Mouse (Mus musculus) monocyte, adult 2 months (primary cell): ENCODE data around the gene Cyp4a32.
"Not testable (repeated sequence)": the region's sequence is repeated elsewhere in the genome, so short reads cannot be mapped to it uniquely, and the experiment has no call there.

Experiments
- DNase-seq, 2 experiments: peaks; one replicate each; pipeline ENCODE4 v3.0.0; 2022; ENCODE audit warnings: low spot score in 2 of 2, low read depth in 1 of 2

The Cyp4a32 gene

DNA sequence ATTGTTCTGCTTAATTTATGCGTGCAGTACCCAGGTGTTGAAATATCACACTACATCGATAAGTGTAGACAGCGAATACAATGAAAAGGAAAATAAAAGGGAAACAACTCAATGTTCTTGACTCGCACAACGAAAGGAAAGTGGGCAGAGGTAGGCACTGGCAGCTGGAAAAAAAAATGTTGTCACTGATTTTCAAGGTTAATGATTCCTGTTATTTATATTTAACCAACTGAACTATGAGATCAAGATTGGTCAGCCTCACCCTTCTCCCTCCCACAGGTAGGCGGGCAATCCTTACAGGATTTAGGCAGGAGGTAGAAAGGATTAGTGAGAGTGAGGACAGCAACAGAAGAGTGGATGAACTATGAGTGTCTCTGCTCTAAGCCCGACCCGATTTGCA lies at the start of gene Cyp4a32:
Cyp4a32 (plus strand) TSS at position 359 of the 400 bp plus-strand sequence.
- not testable (repeated sequence) for DNase-seq

DNA sequence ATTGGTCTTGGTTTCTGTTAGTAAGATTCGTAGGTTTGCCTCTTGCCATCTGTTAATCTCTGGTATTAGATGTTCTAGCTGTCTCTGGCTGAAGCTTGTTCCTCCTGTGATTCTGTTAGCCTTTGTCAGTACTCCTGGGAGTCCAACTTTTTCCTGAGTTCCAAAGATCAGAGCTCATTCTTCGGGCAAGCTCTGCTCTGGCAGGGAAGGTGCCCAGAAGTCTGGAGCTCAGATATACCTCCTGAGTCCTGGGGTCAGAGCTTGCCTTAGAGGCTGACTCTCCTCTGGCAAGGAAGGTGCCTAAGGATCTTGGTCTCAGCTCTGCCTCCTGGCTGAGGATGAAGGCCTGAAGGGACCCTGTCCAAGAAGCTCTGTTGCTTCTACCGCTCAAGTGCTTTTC lies 48.0 kb upstream of the Cyp4a32 start:
- no peak for DNase-seq

DNA sequence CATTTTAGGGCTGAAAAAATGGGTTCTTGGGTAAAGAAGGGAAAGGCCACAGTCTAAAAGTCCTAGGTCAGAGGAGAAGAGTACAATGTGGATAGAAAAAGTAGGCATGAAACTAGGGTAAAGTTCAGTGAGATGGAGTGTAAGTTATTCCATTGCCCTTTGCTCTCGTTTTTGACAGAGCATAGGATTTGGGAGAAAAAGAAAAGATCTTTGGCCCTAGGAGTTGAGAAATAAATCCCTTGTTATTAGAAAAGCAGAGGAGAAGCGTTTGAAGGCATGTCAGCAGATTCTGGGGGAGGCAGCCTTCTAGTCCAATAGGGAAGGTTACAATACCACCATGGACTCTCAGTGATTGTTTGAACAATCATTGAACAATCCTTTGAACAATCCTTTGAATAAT lies 45.3 kb upstream of the Cyp4a32 start:
- no peak for DNase-seq

DNA sequence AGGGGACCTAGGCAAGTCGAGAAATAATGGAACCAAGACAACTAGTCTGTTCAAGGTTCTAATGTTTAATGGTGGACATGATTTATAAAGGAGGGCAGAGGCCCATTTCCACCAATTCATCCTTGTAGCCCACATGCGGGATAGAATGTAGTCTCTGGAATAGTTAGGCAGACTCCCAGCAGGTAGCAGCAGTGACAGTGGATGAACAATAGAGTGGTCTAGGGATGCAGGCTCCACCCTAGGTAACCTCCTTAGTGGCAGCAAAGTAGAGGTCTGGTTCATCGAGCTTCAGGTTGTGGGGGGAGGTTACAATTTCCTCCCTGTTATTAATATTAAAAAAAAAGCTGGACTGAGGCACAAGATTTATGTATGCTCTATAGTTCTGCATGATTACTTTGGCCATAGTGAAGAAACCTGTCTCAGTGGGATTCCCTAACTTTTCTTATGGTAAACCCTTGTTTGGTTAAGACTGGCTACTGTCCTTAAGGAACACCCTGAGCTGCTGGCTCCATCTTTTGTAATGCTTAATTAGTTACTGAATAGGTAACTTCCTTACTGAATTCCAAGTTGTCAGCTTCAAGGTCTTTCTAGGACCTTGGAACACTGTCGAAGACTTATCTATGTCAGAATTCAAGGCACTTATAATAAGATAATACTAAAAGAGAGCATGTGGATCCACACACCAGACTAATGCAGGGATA lies 42.8 kb upstream of the Cyp4a32 start:
- no peak for DNase-seq

DNA sequence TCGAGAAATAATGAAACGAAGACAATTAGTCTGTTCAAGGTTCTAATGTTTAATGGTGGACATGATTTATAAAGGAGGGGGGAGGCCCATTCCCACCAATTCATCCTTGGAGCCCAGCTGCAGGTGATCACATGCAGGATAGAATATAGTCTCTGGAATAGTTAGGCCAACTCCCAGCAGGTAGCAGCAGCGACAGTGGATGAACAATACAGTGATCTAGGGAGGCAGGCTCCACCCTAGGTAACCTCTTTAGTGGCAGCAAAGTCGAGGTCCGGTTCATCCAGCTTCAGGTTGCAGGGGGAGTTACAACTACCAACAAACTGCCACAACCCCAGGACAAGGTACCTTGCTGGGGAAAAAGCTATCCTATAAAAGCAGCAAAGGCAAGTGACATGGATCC lies 39.5 kb upstream of the Cyp4a32 start:
- DNase-seq = not testable (repeated sequence)

DNA sequence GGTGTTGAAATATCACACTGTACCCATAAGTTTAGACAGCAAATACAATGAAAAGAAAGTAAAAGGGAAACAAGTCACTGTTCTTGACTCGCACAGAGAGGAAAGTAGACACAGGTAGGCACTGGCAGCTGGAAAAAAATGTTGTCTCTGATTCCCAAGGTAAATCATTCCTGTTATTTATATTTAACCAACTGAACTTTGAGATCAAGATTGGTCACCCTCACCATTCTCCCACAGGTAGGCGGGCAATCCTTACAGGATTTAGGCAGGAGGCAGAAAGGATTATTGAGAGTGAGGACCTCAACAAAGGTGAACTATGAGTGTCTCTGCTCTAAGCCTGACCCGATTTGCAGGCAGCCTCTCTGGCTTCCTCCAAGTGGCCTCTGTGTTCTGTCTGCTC lies 37.4 kb upstream of the Cyp4a32 start, which contains the start of gene Cyp4a31:
Cyp4a31 (plus strand) TSS at position 249 of the 400 bp plus-strand sequence.
- DNase-seq = no peak

DNA sequence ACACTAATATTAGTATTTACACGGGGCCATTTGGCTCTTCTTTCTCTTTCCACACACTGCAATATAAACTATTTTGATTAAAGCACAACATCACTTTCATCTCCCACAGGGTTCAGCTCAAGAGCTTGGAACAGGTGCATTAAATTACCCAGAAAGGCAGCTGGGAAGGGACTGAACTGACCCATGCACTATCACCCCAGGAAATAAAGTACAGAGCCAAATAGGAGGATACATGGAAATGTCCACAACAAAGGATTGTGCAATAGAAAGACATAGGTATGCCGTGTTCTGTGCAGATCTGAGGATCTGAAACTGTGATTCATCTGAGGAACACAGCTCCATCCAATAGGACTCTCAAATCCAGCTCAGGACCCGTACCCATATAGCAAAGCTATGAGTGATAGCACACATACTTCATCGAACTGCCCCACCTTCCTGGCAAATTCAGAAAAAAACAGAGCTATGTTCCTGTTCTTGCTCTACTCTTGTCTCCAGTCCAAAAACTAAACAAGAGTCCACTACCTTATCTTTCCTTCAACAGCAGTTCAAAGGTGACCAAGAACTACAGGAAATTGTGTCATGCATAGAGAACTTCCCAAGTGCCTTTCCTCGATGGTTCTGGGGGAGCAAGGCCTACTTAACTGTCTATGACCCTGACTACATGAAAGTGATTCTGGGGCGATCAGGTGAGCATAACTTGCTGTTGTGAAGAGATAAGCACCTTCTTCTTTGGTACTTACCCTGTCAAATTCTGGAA lies 36.1 kb upstream of the Cyp4a32 start:
- not testable (repeated sequence) for DNase-seq

DNA sequence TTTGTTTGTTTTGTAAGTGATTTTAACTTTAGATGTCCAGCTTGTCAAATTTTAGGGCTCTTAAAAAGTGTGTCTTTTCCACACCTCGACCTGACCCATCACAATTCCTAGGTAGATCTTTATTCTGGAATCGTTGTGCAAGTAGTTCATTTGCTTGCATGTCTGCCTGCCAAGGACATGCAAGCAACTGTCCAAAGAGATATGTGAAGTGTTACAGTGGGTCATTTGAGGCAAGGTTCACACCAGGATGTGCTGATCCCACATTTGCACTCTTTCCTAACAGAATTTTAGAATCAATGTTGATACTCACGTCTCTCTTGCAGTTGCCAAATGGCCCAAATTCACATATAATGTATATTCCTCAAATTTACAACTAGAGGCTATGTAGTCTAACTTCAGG lies 25.5 kb upstream of the Cyp4a32 start:
- no peak for DNase-seq

DNA sequence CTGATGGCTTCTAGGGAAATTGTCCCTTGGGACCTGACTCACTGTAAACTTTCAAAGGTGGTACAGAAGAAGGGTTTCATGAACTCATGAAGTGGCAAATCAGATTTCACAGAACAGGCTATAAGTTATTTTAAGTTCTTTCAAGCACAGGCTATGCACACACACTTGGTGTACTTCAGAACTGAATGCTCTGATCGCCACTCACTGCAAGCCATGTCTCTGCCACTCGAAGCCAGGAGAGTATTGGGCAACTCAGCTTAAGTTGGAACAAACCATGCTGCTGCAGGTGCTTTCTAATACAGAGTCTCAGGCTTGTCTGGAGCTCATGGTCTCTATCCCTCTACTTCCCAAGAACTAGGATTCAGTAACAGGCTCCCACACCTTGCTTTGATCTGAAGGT lies 25.0 kb upstream of the Cyp4a32 start:
- no peak for DNase-seq

DNA sequence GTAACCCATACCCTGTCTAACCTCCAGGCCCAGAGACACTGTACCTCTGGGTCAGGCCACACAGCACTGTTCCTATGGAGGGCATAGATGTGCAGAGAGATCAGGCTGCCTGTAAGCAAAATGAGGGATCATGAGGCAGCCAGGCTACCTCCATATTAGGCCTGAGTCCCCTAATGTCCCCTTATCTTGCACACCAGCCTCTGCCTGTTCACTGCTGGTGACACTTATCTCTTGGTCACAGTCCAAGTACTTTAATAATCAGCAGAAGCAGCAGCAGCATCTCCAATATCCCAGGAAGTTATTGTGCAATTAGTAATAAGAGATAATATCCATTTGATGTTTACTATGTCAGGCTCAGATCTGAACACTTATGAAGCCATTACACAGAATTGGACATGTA lies 17.7 kb upstream of the Cyp4a32 start:
- no peak for DNase-seq

DNA sequence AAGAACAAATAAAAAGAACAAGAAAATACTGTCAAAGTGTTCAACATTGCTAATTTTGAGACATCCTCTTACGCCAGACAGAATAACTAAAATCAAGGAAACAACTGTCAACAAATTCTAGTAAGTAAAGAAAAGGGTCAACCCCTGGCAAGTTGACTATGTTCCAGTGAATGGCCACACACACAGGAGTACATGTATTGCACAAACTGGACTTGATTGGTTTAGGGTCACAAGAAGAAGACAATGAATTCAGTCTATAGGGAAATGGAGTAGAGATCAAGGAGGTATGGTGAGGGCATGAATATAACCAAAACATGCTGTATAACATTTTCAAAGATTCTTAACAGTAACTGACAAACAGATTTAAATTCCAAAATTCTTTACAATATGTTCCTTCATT lies 4.4 kb upstream of the Cyp4a32 start:
- DNase-seq = no peak

DNA sequence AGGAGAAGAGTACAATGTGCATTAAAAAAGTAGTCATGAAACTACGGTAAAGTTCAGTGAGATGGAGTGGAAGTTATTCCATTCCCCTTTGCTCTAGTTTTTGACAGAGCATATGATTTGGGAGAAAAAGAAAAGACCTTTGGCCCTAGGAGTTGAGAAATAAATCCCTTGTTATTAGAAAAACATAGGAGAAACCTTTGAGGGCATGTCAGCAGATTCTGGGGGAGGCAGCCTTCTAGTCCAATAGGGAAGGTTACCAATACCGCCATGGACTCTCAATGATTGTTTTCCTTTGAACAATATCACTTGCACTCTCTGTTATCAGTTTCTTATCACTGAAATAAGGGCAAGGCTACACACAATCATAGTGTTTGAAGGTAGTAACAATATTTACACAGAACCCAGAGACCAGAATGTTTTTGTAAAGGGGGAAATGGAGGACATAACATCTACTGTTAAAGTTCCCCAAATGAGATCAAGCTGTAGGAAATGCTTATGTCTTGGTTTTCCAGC lies 3.9 kb upstream of the Cyp4a32 start:
- no peak for DNase-seq

DNA sequence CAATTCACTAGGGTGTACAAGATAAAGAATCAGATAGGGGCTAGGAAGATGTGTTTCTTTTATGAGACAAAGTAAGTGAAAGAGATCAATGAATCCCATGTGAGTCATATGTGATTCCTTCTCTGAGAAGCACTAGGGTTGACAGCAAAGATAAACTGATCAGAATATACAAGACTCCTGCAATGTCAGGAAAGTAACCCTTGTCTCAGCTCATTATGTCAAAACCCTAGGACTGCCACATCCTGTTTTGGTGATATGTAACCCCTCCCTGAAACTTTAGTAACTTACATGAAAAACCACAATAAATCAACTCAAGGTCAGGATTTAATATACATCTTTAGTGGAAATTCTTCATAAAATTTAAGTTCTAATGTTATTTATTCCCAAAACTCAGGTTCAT lies 13.2 kb downstream of the Cyp4a32 start:
- DNase-seq = no peak

DNA sequence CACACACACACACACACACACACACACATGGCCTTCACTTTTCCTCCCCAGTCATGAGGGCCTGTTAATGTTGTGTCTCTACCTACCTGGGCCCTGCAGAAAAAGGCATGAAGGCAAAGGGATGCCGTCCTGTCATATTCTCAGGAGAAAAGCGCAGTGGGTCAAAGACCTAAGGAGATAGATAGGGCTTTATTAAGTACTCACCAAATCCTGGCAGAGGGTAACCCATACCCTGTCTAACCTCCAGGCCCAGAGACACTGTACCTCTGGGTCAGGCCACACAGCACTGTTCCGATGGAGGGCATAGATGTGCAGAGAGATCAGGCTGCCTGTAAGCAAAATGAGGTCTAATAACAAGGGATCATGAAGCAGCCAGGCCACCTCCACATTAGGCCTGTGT lies 24.8 kb downstream of the Cyp4a32 start:
- DNase-seq = not testable (repeated sequence)

DNA sequence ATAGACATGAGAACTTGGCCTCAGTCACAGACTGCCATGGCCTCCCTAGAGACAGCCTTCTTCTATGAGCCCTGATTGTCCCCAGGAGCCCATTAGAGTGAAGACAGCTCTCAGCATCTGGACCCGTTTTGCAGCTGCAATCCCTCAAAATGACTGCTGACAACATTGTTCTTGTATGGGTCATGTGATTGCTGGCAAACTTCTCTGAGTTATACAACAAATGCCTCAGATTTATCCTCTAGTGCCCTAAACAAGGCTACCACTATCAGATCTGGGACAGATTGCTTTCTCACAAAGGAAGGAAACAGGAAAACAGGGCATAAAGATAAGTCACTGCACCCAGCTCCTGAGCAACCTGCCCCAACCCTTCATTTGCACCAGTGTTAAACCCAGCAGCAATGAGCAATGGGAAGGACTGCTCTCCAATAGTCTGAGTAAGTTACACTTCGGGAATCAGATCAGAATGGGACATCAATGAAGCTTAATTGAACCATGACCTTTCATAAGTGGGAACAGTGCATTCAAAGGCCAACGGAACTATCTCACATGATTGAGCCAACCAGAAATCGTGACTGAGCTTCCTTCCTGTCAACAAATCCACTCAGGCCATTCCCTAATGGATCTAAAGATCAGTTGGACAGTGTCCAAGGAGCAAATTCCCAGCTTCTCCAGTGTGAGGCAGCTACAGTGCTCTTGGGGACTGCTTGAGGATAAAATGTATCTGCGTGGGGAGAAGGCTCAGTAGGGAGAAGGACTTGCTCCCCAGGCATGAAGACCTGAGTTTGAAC lies 42.4 kb downstream of the Cyp4a32 start:
- DNase-seq = no peak

DNA sequence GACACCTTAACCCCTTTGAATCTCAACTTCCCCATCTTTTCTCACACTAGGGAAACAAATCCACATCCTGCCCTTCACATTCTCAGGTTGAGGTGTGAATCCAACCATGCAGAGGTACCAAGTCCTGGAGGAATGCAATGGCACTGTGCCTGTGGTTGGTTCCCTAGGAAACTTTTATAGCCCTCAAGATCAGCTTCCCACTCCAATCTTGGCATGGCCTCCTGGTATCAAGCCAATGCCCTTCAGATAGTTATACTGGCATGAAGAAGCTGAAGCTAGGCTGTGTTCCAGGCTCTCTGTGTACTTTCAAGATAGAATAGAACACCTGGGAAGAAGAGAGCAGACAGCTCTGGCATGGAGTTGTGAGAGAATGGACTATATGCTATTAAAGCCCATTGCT lies 44.6 kb downstream of the Cyp4a32 start:
- DNase-seq = no peak

DNA sequence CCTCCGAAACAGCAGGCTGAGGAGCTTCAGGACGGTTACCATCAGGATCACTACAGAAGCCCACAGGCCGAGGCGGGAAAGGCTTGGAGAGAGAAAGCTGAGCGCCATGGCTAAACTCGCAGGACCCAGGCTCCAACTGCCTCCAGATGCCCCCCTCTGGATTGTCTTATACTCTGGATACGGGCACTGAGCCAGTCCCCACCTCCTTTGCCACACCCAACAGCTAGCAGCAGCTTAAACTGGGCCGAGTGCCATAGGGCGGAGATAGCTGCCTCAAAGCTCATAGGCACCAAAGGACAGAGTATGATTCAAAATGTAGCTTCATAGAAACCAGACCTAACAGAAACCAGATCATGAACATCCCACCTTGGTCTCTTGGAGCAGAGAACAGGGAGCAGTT lies 46.8 kb downstream of the Cyp4a32 start, which contains the start of gene Cyp4b1:
Cyp4b1 (minus strand) TSS at position 144 of the 400 bp plus-strand sequence.
- no peak for DNase-seq

DNA sequence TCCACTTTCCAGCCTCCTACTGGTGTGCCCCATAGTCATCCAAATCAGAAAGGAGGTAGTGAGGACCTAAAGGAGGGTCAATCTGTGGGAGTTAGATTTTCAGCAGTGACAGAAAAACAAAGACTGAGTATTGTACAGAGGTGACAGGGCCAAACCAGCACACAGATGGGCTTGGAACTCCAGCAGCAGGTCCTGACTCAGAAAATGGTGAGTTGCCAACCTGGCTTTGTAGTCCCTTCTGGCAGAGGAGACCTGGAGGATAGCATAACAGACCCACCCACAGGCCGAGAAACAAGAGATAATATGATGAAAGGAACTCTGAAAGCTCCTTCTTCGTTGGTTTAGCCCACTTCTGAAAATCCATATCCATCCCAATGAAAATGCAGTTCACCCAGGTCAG lies 48.0 kb downstream of the Cyp4a32 start:
- DNase-seq = no peak

DNA sequence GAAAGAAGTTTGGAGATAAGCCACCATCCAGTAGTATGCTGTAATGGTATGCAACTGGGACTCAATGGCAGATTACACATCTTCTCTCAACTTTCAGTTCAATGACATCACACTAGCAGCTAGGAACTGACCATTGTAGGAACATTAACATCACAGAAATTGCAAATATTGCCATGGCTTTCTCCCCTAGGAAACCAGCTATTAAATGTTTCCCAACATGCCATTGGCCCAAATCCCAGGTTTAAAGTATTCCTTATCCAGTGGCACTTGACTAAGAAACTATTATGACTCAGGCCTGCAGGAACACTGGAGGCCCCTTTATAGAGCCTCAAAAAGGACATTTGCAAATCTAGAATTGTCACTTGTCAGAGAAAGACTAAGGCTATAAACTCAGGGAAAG lies 48.6 kb downstream of the Cyp4a32 start:
- no peak for DNase-seq

DNA sequence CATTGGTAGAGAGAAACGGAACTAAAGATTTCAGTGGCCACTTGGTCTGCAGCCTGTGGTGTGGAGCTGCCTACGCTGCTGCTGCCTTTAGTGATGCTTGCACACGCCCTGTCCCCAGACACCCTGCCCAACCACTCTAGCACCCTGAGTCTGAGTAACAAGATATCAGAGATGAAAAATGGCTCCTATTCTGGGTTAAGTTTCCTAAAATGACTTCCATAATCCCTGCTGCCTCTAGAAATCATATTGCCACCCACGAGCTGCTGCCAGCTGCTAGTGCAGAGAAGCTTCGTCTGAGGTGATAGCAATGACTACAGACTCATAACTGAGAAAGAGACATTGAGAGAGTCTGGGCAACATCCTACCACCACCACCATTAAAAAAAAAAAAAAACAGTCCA lies 50.1 kb downstream of the Cyp4a32 start:
- no peak for DNase-seq

DNA sequence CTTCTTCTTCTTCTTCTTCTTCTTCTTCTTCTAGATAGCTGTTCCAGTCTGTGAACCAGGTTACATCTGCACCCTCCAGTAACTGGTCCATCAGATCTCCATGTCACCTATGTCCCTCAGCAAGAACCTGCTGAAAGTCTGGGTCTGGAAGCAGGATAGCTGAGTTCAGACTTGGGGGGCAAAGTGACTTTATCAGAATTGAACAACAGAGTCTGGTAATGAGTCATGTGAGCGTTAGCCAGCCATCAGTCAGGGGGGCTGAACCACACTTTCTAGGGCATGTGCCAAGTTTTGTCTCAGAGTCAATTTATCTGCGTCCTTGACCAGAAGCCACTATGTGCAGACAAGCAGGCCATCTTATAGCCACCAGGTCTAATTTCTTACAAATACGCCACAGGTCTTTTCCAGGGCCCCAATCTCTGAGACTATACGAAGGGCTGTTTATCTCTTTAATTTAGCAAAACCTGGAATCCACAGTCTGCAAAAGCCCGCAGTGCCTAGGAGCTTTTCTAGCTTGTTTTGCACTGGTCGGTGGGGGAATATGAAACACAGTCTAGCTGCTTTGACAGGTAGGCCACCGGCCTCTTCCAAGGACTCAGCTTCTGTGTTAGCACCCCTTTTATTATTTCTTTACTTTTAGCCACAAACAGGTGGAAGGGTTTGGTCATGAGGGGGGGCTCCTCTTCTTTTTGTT lies 55.2 kb downstream of the Cyp4a32 start:
- DNase-seq = not testable (repeated sequence)
